Mouse (Mus musculus) forebrain, embryonic 14.5 days (tissue): ENCODE measurements around the gene Foxp1. TPM values are rescaled to one million over a fixed set of nuclear protein-coding genes. Genes with fewer than 3 reads are reported as not detected.

Experiments used
- ATAC-seq: fragments of 200-750 bp; cut with Nextera tagmentation; 2 replicates; pipeline ENCODE4 v1.8.0; 2017; ENCODE audit warnings: mild to moderate bottlenecking, moderate library complexity
- DNase-seq: peaks from one replicate; pipeline ENCODE4 v3.0.0-alpha.2; 2015; ENCODE audit warnings: low spot score
- H3K27ac ChIP-seq: fragments of 300-500 bp; sonication (generic); 2 replicates; pipeline ENCODE4 v1.5.1; 2014; ENCODE audit warnings: low read depth, mild to moderate bottlenecking, control low read depth, low read length, moderate library complexity
- H3K27me3 ChIP-seq: fragments of 300-500 bp; sonication (generic); replicated peaks from 2 replicates; pipeline ENCODE4 v1.6.1; 2014; ENCODE audit warnings: low read length, control low read depth, mixed read lengths; ENCODE audit not compliant: control insufficient read depth, insufficient read depth
- H3K36me3 ChIP-seq: fragments of 300-500 bp; sonication (generic); 2 replicates; pipeline ENCODE4 v1.6.1; 2014; ENCODE audit warnings: low read length, control low read depth; ENCODE audit not compliant: control insufficient read depth, insufficient read depth
- H3K4me1 ChIP-seq: fragments of 300-500 bp; sonication (generic); 2 replicates; pipeline ENCODE4 v1.6.1; 2014; ENCODE audit warnings: antibody characterized with exemption, low read length, control low read depth; ENCODE audit not compliant: control insufficient read depth, insufficient read depth
- H3K4me2 ChIP-seq: fragments of 300-500 bp; sonication (generic); 2 replicates; pipeline ENCODE4 v1.6.1; 2014; ENCODE audit warnings: mild to moderate bottlenecking, control low read depth, low read length
- H3K4me3 ChIP-seq: fragments of 300-500 bp; sonication (generic); 2 replicates; pipeline ENCODE4 v1.5.1; 2014; ENCODE audit warnings: low read depth, low read length, control low read depth
- H3K9ac ChIP-seq: fragments of 300-500 bp; sonication (generic); 2 replicates; pipeline ENCODE4 v1.6.1; 2014; ENCODE audit warnings: mild to moderate bottlenecking, low read length, control low read depth, moderate library complexity
- H3K9me3 ChIP-seq: fragments of 300-500 bp; sonication (generic); replicated peaks from 2 replicates; pipeline ENCODE4 v1.6.1; 2016; ENCODE audit warnings: low read length, control low read depth, mixed read lengths; ENCODE audit not compliant: control insufficient read depth
- WGBS: fragments of 180-500 bp; shearing (Covaris S2); extraction: QIAGEN DNeasy Blood & Tissue Kit; methylation state at CpG from one replicate; pipeline ENCODE4 v1.1.7; 2014; 5-methylcytosine and 5-hydroxymethylcytosine counted together
- polyA plus RNA-seq: library from polyadenylated mRNA; unstranded; fragments of >200 nt; fragmentation: Nextera tagmentation; extraction: Ambion mirVana; gene quantifications from 2 replicates; pipeline ENCODE4 v1.2.1, GENCODE M21; 2014

Gene Foxp1
- polyA plus RNA-seq, 1 experiment from 2014 or later = 63.3 TPM

DNA sequence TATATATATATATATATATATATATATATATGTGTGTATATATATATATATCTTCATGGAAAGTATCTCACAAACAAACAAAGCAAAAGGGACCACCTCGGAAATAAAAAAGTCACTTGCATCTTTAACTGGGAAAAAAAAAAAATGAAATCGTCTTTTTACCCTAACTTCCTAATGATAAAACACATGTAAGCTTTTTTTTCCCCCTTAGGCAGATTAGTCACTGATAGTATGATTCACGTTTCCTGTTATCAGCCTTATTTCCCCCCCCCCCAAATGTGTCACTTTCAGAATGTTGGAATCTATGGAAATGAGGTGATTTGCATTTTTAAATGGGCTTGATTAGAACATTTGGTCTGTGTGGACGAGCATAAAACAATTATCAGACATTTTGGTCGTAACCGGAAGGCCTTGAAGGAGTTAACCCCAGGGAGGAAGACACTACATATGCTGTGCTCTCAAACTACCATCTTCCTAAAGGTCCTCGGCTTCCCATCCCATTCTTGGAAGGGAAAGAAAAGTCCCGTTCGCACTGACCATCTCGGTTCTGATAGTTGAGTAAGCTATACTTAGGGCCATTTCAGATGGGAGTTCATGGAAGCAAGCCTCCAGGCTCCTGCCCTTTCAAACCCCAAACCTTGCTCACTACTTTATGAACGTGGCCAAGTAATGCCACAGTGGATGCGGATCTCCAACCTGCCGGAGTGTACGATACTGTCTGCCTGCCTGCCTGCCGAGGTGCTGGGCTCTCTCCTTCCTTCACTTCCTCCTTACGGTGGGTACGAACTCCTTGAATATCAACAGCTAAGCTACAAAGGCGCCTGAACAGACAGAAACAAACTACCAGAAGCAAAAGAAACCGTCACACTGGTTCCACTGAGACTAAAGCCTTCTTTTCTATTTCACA lies 495.6 kb downstream of the Foxp1 start:
- 8% methylated on average over 19 of the region's 19 CpGs for WGBS
- no peaks in the 10 kb centered on the region for H3K9me3 ChIP-seq
- H3K4me1 ChIP-seq = peaks cover 16% of the 10 kb centered on the region
- H3K27me3 ChIP-seq = no peaks in the 10 kb centered on the region
- no peaks in the 10 kb centered on the region for H3K36me3 ChIP-seq
- no peak for ATAC-seq
- peak overlapping the region; percentile 88 for H3K4me2 ChIP-seq
- peak overlapping the region; percentile 80 for H3K9ac ChIP-seq
- H3K4me3 ChIP-seq = peak overlapping the region; percentile 62
- H3K27ac ChIP-seq = peak overlapping the region; percentile 88
- peak; percentile 35 for DNase-seq

DNA sequence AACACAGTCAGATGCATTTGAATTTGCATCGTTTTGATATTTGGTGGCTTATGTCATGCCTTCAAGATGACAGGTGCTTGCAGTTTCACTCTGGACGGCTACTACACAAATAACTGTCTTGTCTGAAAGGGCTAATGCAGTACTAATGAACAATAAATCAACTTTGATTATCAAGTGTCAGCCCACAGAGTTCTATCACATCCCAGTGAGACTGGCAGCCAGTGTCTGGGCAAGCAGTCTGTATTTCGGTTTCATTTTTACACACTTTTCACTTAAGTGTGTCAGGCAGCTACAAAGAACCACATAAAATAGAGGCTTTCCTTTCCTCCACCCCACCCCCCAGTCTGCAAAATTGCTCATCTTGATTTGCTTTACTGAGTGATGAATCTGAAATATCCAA lies 496.5 kb downstream of the Foxp1 start:
- Histone ChIP-seq H3K4me3 (peak overlapping the region; percentile 6), H3K9ac (peak overlapping the region; percentile 45), H3K4me2 (peak overlapping the region; percentile 30), H3K27ac (peak overlapping the region; percentile 30; the same call in 1 of the 2 replicates), H3K9me3 (no peaks in the 10 kb centered on the region), H3K36me3 (no peaks in the 10 kb centered on the region), H3K4me1 (peaks cover 16% of the 10 kb centered on the region), H3K27me3 (no peaks in the 10 kb centered on the region)
- DNase-seq (no peak), ATAC-seq (no peak)
- WGBS = 33% methylated on average over 3 of the region's 3 CpGs

DNA sequence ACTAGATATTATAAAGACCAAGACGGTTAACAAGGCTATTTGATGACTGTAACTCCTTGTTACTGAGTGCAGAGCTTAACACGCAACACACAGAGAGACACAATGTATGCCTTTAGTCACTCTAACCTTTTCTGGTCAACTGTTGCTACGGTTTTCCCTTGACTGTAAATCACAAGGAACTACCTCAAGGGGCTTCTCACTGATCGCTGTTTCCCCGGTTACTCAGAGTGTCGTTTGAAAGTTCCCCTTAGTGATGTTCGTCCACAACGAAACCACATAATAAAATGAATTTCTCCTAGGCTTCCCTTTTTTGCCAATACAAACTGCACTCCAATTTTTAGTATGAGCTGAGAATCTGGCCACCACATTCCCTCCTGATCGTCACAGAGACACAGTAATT lies 497.9 kb downstream of the Foxp1 start:
- Histone ChIP-seq H3K36me3 (no peaks in the 10 kb centered on the region), H3K27ac (no peak overlapping the region), H3K4me3 (no peak overlapping the region), H3K4me1 (peaks cover 16% of the 10 kb centered on the region), H3K9ac (no peak overlapping the region), H3K9me3 (no peaks in the 10 kb centered on the region), H3K4me2 (peak overlapping the region; percentile 30), H3K27me3 (no peaks in the 10 kb centered on the region)
- ATAC-seq (no peak), DNase-seq (no peak)
- WGBS = 45% methylated on average over 9 of the region's 9 CpGs

DNA sequence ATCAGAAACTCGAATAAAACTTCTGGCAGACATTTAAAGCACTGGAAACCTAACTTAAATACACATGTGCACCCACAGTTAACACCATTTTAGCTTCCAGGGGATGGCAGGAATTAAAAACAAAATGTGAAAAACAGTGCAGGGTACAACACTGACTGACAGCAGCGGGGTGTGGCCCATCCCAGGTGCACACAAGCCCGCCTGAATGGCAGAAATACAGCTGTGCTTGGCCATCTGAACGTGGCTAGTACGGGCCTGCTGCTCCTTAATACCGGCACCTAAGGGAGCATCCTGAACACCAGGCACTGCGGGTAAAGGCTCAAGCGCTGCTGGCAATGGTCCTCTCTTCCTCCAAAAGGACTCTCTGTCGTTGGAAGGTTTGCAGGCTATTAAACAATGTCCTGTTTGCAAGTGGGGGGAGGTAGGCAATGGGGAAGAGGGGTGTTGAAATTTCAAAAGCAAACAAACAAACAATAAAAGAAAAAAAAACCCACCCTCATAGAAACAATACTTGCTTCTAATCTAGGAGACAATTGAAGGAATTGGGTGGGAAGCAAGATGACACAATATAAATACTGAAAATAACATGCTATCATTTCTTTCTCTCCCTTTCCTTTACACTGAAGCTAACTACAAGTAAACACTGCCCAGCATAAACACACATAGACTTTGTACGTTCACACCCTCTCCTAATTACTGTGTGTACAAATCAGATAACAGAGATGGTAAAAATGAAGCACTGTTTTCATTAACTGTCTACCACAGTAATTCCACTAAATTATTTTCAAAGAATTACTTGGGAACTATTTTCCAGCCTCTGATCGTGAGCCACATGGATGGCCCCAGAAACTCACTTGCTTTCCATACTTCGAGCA lies 501.7 kb downstream of the Foxp1 start:
- ATAC-seq (no peak), DNase-seq (no peak)
- H3K36me3 ChIP-seq = no peaks in the 10 kb centered on the region
- H3K4me2 ChIP-seq = no peak overlapping the region
- H3K27ac ChIP-seq = no peak overlapping the region
- WGBS = 49% methylated on average over 12 of the region's 12 CpGs
- peaks cover 24% of the 10 kb centered on the region for H3K4me1 ChIP-seq
- H3K4me3 ChIP-seq = no peak overlapping the region
- 0 out of 2 replicates have a peak, but pooled peaks cover 8% of the 10 kb centered on the region for H3K27me3 ChIP-seq
- no peaks in the 10 kb centered on the region for H3K9me3 ChIP-seq
- no peak overlapping the region for H3K9ac ChIP-seq

DNA sequence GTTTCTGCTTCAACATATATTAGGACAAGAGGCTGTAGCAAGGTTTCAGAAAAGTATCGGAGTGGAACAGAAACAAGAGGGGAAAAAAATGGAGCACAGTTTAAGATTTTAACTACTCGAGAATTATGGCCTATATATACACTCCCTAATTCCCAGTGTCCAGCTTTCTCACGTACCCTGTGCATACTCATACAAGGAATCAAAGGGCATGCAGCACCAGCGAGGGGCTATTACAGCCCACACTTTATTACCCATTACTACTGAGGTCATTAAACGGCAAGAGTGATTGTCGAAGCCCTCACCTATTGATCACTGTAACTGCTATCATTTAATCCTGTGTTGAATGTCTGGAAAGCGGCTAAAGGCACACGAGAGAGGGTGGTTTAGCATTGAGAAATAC lies 502.8 kb downstream of the Foxp1 start:
- Histone ChIP-seq H3K9ac (no peak overlapping the region), H3K27ac (no peak overlapping the region)

DNA sequence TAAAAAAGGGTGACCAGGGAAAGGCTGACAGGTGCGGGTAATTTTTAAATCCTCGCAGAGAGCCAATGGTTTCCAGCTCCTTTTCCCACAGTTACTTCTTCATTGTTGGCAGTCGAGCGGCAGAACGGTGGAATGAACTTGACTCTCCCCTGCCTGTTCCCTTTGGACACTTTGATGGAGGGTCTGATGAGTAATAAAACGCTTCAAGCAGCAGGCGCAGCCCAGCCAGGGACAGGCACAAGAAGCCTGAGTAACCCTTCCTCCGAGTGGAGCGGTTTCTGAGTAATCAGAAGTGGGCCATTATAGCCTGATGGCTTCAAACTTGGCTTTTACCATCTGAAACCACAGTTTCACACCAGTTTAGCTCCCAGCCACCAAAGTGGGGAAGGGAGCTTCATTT lies 503.3 kb downstream of the Foxp1 start:
- no peak overlapping the region for H3K4me3 ChIP-seq
- peaks cover 24% of the 10 kb centered on the region for H3K4me1 ChIP-seq
- H3K9me3 ChIP-seq = no peaks in the 10 kb centered on the region
- H3K36me3 ChIP-seq = no peaks in the 10 kb centered on the region
- H3K4me2 ChIP-seq = no peak overlapping the region
- H3K27ac ChIP-seq = no peak overlapping the region
- H3K27me3 ChIP-seq = 0 out of 2 replicates have a peak, but pooled peaks cover 8% of the 10 kb centered on the region
- ATAC-seq (no peak), DNase-seq (no peak)
- H3K9ac ChIP-seq = no peak overlapping the region
- 52% methylated on average over 9 of the region's 9 CpGs for WGBS

More for the DNA sequence above, 502.8 kb downstream of the Foxp1 start:
- ATAC-seq = no peak
- 67% methylated on average over 8 of the region's 8 CpGs for WGBS
- Histone ChIP-seq H3K4me1 (peaks cover 20% of the 10 kb centered on the region), H3K27me3 (0 out of 2 replicates have a peak, but pooled peaks cover 8% of the 10 kb centered on the region), H3K9me3 (no peaks in the 10 kb centered on the region), H3K4me3 (no peak overlapping the region), H3K36me3 (no peaks in the 10 kb centered on the region), H3K4me2 (no peak overlapping the region)
- no peak for DNase-seq

DNA sequence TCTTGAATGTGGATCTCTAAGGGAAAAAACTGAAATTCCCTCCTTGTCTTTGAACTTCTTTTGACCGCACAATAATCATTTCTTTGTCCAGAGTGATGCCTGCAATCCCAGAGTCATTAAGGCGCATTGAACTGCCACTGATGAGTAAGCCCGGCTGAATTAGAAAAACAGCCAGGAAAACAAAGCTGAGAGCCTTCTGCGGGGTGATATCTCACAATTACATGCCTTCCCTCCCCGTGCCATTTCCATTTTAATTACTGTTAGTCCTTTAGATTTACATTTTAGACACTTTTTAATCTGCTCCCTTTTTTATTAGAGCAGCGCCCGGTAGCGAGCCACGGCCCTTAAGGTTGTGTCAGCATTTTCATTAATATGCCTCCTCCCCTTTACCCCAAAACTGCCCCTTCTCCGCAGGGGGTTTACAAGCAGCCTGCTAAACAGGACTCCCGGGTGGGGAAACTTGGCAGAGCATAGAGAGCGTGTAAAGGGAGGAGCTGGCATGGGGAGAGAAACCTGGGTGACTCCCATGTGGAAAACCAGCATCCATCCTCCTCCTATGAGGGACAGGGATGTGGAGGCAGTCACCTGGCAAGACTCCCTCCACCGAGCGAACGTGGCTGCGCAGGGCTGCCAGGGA lies 508.5 kb downstream of the Foxp1 start:
- Histone ChIP-seq H3K4me3 (no peak overlapping the region), H3K4me2 (peak overlapping the region; percentile 20; the same call in 1 of the 2 replicates), H3K36me3 (no peaks in the 10 kb centered on the region), H3K27ac (no peak overlapping the region; the same call in 1 of the 2 replicates), H3K4me1 (peaks cover 36% of the 10 kb centered on the region), H3K9ac (no peak overlapping the region), H3K9me3 (no peaks in the 10 kb centered on the region), H3K27me3 (0 out of 2 replicates have a peak, but pooled peaks cover 8% of the 10 kb centered on the region)
- 7% methylated on average over 16 of the region's 16 CpGs for WGBS
- DNase-seq (peak; percentile 69), ATAC-seq (peak; percentile 63)

DNA sequence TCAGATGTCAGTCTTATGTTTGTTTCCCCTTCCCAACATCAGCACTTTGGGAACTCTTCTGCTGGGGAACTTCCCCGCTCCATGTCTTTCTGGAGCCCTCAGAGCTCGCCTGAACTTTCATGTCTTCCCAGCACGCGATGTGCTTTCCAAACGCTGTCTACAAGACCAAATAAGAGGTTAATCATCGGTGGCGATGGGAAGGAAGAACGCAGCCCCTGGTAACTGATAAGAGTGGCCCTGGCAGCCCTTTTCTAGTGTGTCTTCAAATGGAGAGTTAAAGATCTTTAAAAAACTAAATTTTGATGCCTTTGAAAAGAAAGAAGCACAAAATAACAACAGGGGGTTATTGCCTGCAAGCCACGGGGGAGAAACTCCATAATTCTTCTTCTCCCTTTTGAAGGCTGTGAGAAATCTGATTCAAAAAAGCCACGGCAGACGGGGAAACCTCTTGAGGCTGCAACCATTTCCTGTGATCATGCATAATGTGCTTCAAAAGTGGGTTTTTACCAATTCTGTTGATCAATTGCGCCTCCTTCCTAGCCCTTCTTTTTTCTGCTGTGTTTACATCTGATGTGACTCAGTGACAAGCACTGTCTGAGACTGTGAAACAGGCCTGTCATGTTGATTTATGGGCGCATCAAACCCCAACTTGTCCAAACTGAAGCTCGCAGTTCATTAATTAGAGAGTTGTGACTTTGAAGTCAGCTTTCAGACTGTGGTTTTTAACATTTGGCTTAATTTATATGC lies 509.2 kb downstream of the Foxp1 start:
- H3K4me2 ChIP-seq = peak overlapping the region; percentile 20
- H3K9ac ChIP-seq = peak overlapping the region; percentile 25; the same call in 1 of the 2 replicates
- ATAC-seq (peak; percentile 57), DNase-seq (peak; percentile 74)
- 15% methylated on average over 14 of the region's 14 CpGs for WGBS
- 0 out of 2 replicates have a peak overlapping the region, but pooled peaks have one; percentile 2 for H3K27ac ChIP-seq
- H3K27me3 ChIP-seq = 0 out of 2 replicates have a peak, but pooled peaks cover 8% of the 10 kb centered on the region
- peaks cover 30% of the 10 kb centered on the region for H3K4me1 ChIP-seq
- no peaks in the 10 kb centered on the region; the same call in 1 of the 2 replicates for H3K36me3 ChIP-seq
- no peak overlapping the region for H3K4me3 ChIP-seq
- H3K9me3 ChIP-seq = 0 out of 2 replicates have a peak, but pooled peaks cover 3% of the 10 kb centered on the region
